Mouse (Mus musculus): ENCODE data around the gene Notch4.

DNA sequence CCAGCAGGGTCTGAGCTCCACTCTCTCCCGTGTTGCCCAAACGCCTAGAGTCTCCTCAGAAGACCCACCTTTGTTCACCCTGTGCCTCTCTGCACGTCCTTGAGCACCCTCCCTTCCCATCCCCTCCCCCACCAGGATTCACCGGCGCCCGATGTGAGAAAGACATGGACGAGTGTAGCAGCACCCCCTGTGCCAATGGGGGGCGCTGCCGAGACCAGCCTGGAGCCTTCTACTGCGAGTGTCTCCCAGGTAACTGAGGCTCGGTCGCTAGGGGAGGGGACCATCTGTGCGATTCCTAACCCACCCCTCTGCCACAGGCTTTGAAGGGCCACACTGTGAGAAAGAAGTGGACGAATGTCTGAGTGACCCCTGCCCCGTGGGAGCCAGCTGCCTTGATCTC is 8.3 kb downstream of the Notch4 start:
- TF ChIP-seq HCFC1 (IDR thresholded peaks at IDR 0.05; ENCODE audit: borderline replicate concordance, insufficient read depth, low read length) (no peak), ZNF384 (IDR thresholded peaks at IDR 0.05; ENCODE audit: low read depth, low read length) (no peak), ZC3H11A (IDR thresholded peaks at IDR 0.05; ENCODE audit: borderline replicate concordance, low read depth, low read length) (no peak), CHD2 (IDR thresholded peaks at IDR 0.05; ENCODE audit: low read depth, low read length) (no peak), MAFK (IDR thresholded peaks at IDR 0.05; ENCODE audit: insufficient read depth, low read depth, low read length) (no peak)
